Mouse (Mus musculus) heart, postnatal 25 days (tissue): ENCODE measurements around the gene Tfip11. TPM values are rescaled to one million over a fixed set of nuclear protein-coding genes. Genes with fewer than 3 reads are reported as not detected.
"Not testable (repeated sequence)": the region's sequence is repeated elsewhere in the genome, so short reads cannot be mapped to it uniquely, and the experiment has no call there.

Experiments
- DNase-seq: peaks from one replicate; pipeline ENCODE4 v3.0.0; 2022; ENCODE audit warnings: low spot score
- intact Hi-C: fragments of 180-260 bp; cut with DNase I; formaldehyde crosslinking; loops from one replicate; pipeline ENCODE4 v1.15.1; 2025
- total RNA-seq, 2 experiments: library from RNA; stranded (reverse); gene quantifications; 2 replicates each; pipeline ENCODE4 v1.2.3; 2021

The Tfip11 gene
- total RNA-seq, 2 experiments from 2014 or later: 16.3 to 17.9 TPM

DNA sequence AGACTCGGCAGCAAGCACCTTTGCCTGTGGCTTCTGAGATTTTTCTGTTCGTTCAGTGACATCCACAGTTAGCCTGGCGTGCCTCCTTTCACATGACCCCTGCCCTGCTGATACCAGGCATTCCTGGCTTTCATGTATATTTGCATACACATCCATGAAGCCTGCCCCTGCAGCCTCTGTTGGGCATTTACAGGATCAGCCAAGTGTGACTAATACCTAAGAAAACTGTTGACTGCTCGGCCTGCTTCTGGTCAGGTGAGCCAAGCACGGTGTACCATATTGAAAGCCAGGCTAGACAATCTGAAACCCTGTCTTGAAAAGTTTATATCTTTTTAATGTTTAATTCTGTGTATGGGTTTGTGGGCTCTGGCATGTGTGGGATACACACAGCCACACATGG, 9.7 kb upstream of the Tfip11 start:
- intact Hi-C loops: loop anchor here (2.0 kb wide), 1 partner anchor 16 kb away; no protein-coding TSS in a partner anchor
- no peak for DNase-seq

DNA sequence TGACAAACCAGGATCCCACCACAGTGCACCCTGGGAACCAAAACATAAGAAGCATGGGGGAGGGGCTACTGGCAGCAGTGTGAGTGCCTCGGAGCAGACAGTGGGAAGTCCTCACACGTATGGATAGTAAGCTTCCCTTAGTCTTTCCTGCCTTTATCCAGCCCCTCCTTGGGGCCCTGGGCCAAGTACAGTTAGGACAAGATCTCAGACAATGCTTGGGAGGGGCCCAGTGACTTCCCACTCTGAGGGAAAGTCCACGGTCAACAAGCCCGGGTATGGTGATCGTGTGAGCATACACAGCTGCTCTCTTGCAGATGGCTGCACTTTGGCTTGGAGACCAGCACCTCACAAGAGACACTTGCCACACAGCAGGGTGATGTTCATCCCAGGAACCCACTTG, 8.8 kb upstream of the Tfip11 start:
- intact Hi-C loops: loop anchor here (2.0 kb wide), 1 partner anchor 17 kb away; no protein-coding TSS in a partner anchor
- DNase-seq: peak; percentile 46

DNA sequence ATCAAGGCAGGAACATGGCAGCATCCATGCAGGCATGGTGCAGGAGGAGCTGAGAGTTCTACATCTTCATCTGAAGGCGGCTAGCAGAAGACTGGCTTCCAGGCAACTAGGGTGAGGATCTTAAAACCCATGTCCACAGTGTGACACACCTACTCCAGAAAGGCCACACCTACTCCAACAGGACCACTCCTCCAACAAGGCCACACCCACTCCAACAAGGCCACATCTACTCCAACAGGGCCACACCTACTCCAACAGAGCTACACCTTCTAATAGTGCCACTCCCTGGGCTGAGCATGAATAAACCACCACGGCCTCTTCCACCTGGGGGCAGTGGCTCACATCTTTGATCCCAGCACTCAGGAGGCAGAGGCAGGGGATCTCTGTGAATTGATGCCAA, 6.8 kb upstream of the Tfip11 start:
- DNase-seq, intact Hi-C loops: not testable (repeated sequence)

DNA sequence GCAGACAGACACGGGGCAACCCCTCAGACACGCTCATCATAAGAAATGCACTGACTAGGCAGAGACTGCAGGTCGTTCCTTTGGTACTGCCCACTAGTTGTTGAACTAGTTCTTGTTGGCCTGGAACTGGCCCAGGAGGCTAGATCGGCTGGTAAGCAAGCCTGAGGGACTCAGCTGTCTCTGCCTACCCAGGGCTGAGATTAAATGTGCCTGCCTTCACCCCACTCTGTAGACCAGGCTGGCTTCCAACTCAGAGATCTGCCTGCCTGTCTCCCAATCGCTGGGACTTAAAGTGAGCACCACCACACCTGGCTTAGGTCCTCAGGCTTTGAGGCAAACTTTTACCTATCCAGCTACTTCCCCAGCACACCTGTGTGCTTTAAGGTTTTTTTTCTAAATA, 5.8 kb upstream of the Tfip11 start:
- intact Hi-C loops: no loop called here

DNA sequence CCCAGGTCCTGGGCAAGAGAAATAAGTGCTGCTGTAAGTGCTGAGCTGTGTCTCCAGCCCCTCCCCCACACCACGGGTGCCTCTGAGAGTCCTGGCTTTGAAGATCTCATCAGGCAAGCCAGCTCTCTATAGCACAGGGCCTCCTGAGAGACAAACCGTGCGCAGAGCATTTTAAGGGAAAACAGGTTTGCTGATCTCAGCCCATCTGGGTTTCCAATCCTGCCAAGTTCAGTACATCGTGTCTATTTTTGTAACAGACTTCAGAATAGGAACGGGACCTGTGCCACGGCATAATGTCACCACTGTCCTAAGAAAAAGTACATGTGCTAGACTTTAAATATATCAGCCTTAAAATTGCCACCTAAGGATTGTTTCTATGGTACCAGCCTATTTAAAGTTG, 5.2 kb upstream of the Tfip11 start:
- no peak for DNase-seq
- intact Hi-C loops: no loop called here

More for the DNA sequence above, 5.8 kb upstream of the Tfip11 start:
- DNase-seq: no peak

GRCm38 (mm10) chr5:112321376-112321775, 4.8 kb upstream of the Tfip11 start:
- intact Hi-C loops: no loop called here

DNA sequence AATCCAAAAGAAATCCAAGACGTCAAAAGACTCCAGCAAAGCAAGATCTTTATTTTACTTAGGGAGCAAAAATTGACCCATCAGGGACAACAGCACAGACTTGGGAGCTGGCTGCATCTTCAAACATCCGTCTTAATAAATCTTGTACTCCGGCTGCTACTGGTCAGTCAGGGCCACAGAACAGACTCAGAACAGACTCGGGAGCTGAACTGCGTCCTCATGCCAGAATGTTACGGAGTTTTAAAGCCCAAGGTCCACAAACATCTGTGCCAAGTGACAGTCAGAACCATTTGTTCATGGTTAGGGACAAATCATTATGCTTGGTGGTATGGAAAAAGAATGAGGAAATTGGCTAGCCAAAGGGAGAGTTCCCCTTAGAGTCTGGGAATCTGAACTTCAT, 2.9 kb upstream of the Tfip11 start:
- DNase-seq: no peak
- intact Hi-C loops: no loop called here

More at GRCm38 (mm10) chr5:112321376-112321775, 4.8 kb upstream of the Tfip11 start:
- no peak for DNase-seq

GRCm38 (mm10) chr5:112324637-112325545, 1.3 kb upstream of the Tfip11 start:
- no peak for DNase-seq
- intact Hi-C loops: loop anchor here (2.0 kb wide), 1 partner anchor 48 kb away; the partner anchor contains the start of gene Tpst2

- intact Hi-C loops: loop anchor here (1.0 kb wide), 1 partner anchor 16 kb away; no protein-coding TSS in a partner anchor
Measured at GRCm38 (mm10) chr5:112326446-112327009, 370 bp downstream of the Tfip11 start.

GRCm38 (mm10) chr5:112327854-112328253, 1.7 kb downstream of the Tfip11 start:
- DNase-seq: no peak
- intact Hi-C loops: no loop called here

More at GRCm38 (mm10) chr5:112326446-112327009, 370 bp downstream of the Tfip11 start:
- DNase-seq: no peak

- intact Hi-C loops: no loop called here
Measured at GRCm38 (mm10) chr5:112329805-112330564, 3.8 kb downstream of the Tfip11 start.

GRCm38 (mm10) chr5:112335473-112335872, 9.3 kb downstream of the Tfip11 start:
- intact Hi-C loops: loop anchor here (1.0 kb wide), 1 partner anchor 95 kb away; no protein-coding TSS in a partner anchor

More at GRCm38 (mm10) chr5:112329805-112330564, 3.8 kb downstream of the Tfip11 start:
- DNase-seq: no peak

GRCm38 (mm10) chr5:112337004-112337403, 10.8 kb downstream of the Tfip11 start:
- intact Hi-C loops: no loop called here
- no peak for DNase-seq

More at GRCm38 (mm10) chr5:112335473-112335872, 9.3 kb downstream of the Tfip11 start:
- no peak for DNase-seq

DNA sequence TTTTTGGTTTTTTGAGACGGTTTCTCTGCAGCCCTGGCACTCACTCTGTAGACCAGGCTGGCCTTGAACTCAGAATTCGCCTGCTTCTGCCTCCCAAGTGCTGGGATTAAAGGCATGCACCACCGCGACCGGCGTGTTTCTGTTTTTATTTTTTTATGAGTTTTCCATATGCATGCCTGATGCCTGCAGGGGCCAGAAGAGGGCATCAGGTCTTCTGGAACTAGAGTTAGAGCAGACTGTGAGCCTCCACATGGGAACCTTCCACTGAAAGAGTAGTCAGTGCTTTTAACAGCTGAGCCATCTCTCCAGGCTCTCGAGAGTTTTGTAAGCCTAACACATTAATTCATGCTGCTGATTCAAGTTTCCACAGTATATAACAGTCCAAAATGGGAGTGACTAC, 13.1 kb downstream of the Tfip11 start:
- intact Hi-C loops: no loop called here

DNA sequence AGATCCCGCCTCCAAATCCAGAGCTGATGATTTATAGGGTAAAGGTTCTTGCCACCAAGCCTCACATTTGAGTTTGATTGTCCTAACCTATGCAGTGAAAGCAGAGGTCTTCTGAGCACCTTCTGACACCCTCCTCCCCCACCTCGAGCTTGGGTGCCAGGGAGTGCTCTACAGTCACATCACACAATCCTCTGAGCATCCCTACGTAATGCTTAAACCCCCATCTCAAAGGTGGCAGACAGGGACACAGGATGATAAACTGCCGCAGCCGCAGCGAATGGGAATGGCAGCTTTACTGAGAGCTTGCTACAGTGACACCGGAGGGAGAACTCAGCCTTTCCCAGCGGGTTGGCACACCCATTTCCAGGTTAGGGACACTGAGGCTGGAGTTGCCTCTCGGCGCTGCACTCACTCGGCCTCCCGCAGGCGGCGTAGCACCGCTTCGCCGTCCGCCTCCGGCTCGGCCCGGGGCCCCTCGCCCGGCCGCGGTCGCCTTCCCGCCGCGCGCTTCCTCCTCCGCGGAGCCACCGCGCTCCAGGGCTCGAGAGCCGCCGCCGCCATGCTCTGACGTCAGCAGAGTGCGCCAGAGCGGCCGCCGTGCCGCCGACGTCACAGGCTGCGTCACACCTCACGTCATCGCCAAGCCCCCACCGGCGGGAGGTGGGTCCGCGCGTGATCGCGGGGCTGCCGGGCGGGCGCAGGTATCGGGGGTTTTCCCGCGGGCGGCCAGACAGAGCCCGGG, 16.5 kb downstream of the Tfip11 start, which contains the start of the genes Srrd and Hps4:
Gene Srrd, minus strand, starts transcription at position 578 of the 742 bp plus-strand sequence.
Gene Hps4, plus strand, starts transcription at position 621 of the 742 bp plus-strand sequence.
- intact Hi-C loops: loop anchor here (1.0 to 5.0 kb wide), 2 partner anchors 16 to 85 kb away; partner anchors contain the start of gene Tfip11
- DNase-seq: peak; percentile 69

More for the DNA sequence above, 13.1 kb downstream of the Tfip11 start:
- DNase-seq: no peak

GRCm38 (mm10) chr5:112343205-112343595, 17.0 kb downstream of the Tfip11 start:
- DNase-seq: no peak
- intact Hi-C loops: loop anchor here (5.0 kb wide), 1 partner anchor 84 kb away; no protein-coding TSS in a partner anchor

DNA sequence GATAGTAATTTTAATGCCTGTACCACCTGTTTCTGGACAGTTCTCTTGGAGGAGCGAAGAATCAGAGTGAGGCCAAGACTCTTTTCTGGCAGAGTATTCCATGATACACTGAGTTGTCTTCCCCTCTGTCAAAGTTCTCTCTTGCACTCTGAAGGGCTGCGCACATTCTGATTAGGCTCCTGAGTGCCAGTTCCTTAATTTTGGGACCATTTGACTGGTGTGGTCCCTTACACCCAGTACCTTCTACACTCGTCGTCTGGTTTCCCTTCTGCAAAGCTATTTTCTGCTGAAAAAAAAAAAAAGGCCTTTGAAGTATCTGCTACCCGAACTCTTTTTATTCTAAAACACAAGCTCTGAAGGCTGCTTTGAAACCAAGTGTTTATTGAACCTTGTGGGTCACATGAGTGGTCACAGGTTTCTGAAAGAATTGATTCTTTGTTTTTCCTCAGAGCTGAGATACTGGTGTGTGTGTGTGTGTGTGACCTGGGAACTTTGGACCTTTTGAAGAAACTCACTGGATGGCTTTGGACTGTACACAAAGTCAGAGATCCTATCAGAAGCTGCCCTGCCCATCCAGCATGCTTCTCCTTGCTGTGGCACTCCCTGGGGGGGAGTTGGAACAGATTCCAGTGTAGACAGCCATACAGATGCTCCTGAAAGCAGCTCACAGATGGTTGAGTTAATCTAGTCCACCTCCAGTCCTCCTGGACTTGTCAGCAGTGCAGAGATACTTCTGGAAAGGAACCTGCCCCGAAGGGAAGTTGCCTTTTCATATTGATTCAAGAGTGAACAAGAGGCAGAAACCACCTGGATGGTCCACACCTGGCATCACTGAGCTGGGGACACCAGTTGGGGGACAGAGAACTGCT, 18.2 kb downstream of the Tfip11 start:
- DNase-seq: no peak
- intact Hi-C loops: loop anchor here (5.0 kb wide), 1 partner anchor 83 kb away; no protein-coding TSS in a partner anchor
